Mouse (Mus musculus) T-cell, adult 2 months (primary cell): ENCODE data around the gene Gm48552.

Experiments
- DNase-seq: peaks from one replicate; pipeline ENCODE4 v3.0.0; 2022; ENCODE audit warnings: low spot score

Gm48552 gene

DNA sequence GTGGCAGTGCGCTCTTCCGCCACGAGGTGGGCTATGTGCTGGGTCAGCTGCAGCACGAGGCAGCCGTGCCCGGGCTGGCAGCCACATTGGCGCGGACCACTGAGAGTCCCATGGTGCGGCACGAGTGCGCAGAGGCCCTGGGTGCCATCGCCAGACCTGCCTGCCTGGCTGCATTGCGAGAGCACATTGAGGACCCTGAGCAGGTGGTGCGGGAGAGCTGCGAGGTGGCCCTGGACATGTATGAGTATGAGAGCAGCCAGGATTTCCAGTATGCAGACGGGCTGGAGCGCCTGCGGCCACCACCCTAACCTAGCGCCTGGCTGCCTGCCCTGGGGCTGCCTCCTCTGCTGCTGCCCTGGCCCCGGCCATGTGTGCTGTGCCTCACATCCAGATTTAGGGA lies 1.1 kb upstream of the Gm48552 start:
- DNase-seq, result no peak

DNA sequence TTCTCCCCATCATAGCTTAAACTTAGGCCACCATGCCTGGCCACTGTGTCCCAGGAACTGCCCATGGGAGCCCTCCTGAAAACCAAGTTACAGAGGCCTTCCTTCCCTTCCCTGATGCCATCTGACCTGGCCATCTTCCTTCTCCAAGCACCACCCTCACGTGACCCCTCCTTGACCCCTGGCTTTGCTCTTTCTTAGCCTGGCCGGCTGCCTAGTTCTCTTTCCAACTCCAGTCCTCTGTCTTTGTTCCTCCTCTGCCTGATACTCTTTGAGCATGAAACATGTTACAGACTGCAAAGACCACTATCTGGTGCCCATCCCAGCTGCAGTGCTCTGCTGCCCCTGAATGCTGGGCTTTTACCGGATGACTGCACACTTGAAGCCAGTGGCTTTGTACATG lies 568 bp downstream of the Gm48552 start:
- DNase-seq, result no peak

DNA sequence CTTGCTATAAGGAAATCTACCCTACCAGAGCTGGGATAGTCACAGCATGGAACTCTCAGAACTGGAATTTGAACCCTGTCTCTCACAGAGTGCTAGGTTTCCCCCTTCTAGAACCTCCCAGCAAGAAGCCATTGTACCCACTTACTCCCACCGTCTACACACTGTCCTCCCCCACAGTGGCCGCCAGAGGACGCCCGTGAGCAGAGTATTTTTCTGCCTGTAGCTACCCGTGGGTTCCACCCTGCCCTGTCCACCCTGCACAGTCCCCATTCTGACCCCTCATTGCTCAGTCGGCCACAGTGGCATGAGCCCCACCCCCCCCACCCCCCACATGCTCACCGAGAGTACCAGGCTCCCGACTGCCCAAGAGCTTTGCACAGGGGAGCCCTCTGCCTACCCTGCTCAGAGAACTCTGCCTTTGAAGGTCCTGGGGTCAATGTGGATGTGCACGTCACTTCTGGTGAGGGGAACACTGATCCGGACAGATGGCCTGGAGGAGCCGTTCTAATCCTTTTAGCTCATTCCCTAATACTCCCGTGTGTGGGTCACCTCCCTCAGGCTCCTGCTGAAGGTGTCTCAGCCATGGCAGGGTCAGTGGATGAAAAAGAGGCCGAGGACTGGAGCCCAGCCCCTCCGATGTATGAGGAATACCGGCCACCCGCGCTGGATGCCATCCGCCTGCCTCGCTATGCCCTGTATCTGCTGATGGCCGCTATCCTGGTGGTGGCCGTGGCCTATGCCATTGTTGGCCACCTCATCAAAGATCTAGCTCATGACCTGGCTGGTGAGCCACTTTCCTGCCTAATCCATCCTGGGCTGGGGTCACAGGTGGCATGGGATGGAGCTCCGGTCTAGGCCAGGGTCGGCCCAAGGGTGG lies 1.2 kb downstream of the Gm48552 start:
- peak; percentile 66 for DNase-seq

- no peak for DNase-seq
Measured at GRCm38 (mm10) chr10:81390678-81390965, 1.8 kb downstream of the Gm48552 start.

- no peak for DNase-seq
Measured at GRCm38 (mm10) chr10:81392270-81392669, 3.5 kb downstream of the Gm48552 start.

DNA sequence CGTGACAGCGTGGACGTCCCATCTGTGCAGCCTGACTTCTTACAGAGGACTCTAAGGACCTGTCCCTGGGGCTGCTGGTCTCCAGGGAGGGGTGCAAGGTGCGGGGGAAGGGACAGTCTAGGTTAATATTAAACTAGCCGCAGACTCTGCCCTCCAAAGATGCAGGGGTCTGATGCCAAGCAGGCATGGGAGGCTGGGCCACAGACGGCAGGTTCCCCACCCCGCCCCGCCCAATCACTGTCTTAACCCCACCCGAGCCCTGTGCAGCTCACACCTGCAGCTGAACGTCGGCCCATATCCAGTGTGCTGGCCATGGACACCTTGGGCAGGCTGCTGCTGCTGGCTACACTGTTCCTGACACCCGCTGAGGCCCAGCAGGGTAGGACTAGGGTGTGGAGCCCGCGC lies 4.0 kb downstream of the Gm48552 start, which contains the start of gene Smim24:
Smim24 (plus strand) TSS at position 271 of the 405 bp plus-strand sequence.
- DNase-seq, result no peak

DNA sequence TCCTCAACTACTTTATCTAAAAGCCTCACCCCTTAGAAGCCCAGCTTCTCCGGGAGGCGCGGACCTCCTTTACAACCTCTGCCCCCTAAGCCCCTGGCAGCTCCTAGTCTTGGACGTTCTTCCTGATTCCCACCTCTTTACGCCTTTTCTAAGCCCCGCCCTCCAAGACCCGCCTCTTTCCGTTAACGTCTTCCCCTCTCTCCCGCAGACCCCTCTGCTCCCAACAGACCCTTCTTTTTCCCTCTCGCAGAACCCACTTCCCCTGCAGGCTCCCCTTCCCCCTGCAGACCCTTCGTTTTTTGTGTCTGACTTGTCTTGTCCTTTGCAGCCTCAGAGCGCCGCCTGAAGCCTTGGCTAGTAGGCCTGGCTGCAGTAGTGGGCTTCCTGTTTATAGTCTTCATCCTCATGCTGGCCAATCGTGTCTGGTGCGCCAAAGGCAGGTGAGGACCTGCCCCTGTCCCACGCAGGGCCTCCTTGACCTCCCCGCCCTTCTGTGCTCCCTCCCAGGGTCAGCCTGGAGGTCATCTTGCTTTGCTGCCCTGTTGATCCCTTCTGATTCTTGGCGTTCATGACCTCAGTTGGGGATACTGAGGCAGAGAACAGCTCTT lies 4.8 kb downstream of the Gm48552 start:
- DNase-seq, result no peak

DNA sequence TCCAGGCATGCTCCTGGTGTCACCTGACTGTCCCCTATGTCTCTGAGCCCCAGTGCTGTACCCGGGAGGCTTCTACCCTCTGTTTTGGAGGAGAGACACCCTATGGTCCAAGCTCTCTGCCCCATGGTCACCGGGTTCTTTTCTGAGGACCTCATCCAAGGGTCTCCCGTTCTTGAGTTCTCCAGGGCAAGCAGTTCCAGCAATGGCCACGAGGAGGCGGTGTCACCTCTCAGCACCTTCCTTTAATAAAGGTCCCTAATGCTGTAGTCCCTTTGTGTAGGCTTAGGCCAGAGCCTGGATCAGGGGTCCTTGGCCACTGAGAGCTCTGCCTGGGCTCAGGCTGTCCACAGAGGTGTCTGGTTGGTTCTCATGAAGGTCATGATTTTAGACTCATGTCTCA lies 6.3 kb downstream of the Gm48552 start:
- DNase-seq, result peak; percentile 60

- no peak for DNase-seq
Measured at GRCm38 (mm10) chr10:81395865-81396264, 7.1 kb downstream of the Gm48552 start.

- no peak for DNase-seq
Measured at GRCm38 (mm10) chr10:81396749-81397148, 7.9 kb downstream of the Gm48552 start.

DNA sequence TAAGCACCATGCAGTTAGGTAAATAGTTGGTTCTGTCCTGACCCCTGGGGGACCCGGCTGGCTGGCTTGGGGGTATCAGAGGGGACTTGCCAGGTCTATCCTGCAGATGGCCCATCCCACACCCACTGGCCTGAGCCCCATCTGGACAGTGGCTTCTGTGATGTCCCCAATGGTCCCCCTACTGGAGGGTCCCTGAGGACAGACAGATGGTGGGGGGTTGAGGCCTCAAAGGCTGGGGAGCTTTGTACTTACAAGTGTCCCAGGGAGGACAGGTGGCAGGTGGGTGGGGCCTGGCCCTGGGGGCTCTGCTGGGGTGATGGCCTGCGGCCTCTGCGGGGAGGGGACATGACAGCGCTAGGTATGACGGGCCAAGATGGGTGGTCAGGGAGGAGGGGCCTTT lies 10.5 kb downstream of the Gm48552 start:
- DNase-seq, result no peak

GRCm38 (mm10) chr10:81399798-81400308 lies 11.0 kb downstream of the Gm48552 start:
- DNase-seq, result no peak

- no peak for DNase-seq
Measured at GRCm38 (mm10) chr10:81400371-81401204, 11.8 kb downstream of the Gm48552 start.

DNA sequence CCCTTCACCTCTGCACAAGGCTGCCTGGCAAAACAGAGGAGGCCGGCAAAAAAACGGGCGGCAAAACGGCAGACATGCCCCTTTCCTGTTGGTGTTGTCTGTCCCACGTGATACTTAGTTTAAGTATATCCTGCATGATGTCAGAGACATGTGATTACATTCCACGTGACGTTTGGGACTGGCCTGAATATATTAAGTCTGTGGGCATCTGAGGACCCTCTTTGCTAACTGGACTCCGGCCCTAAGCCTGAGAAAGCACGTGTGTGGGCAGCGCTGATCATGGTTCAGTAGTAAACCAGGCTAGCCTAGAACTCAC lies 12.4 kb downstream of the Gm48552 start:
- DNase-seq, result no peak

- DNase-seq, result no peak
Measured at GRCm38 (mm10) chr10:81401521-81402226, 12.9 kb downstream of the Gm48552 start.

GRCm38 (mm10) chr10:81402227-81402765 lies 13.5 kb downstream of the Gm48552 start:
- no peak for DNase-seq

GRCm38 (mm10) chr10:81403511-81403910 lies 14.7 kb downstream of the Gm48552 start:
- DNase-seq, result no peak

DNA sequence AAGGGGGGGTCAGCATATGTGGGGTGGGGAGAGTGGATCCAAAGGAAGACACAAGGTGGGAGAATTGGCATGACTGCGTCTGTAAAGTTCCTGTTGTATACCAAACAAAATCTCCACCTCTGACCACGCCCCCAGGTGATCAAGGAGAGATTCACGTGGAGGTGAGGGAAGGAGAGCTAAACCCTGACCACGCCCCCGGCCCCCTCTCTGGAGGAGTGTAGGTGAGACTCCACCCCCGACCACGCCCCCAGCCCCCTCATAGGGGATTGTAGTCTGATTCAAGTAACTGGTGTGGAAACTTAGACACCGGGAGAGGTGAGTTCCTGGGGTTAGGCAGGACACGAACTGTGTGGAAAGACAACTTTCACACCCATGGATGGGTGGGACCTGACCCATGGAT lies 15.3 kb downstream of the Gm48552 start:
- no peak for DNase-seq

DNA sequence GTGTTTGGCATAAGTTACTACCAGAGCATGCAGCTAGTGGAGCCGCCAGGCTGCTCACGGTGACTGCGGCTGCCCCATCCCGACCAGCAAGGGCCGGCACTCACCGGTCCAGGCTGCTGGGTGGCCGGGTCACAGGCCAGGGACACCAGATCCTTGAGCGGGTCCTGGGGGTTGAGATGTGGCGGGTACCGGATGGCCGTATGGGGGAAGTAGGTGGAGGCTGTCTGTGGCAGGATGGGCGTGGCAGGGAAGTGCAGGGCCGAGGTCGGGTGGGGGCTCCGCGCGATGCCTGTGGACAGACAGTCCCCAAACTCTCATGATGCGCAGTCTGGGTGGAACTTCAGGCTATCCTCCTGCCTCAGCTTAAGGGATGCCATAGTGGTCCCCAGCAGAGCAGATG lies 15.9 kb downstream of the Gm48552 start:
- peak; percentile 29 for DNase-seq

DNA sequence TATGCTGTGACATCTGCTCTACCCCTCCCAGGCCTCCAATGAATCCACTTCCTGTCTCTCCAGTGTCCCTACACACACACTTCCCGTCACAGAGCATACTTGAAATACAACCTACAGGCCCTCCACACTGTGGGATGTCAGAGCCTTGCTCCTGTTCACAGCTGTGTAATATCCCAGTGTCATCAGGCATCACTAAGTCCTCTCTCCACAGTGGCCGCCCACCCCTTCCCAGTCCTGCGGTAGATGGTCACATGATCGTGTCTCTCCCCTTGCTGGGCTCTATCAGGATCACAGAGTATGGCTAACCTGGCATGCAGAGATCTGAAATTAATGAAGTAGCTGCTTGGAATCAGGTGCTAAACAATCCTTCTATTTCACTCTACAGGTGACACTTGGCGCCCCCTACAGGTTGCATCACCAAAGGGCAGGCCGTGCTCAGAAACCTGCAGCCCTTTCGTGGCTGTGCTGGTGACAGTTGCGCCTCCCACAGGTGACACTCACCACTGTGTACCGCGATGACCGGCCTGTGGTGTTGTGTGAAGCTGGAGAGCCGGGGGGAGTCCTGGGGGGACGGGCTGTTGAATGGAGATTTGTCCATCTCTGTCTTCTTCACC lies 16.9 kb downstream of the Gm48552 start:
- peak; percentile 70 for DNase-seq
